Mouse (Mus musculus): ENCODE data around the gene Jund. TPM values are rescaled to one million over a fixed set of nuclear protein-coding genes. Genes with fewer than 3 reads are reported as not detected.

The Jund gene
- total RNA-seq, 2 experiments from 2014 or later = 247 to 264 TPM

DNA sequence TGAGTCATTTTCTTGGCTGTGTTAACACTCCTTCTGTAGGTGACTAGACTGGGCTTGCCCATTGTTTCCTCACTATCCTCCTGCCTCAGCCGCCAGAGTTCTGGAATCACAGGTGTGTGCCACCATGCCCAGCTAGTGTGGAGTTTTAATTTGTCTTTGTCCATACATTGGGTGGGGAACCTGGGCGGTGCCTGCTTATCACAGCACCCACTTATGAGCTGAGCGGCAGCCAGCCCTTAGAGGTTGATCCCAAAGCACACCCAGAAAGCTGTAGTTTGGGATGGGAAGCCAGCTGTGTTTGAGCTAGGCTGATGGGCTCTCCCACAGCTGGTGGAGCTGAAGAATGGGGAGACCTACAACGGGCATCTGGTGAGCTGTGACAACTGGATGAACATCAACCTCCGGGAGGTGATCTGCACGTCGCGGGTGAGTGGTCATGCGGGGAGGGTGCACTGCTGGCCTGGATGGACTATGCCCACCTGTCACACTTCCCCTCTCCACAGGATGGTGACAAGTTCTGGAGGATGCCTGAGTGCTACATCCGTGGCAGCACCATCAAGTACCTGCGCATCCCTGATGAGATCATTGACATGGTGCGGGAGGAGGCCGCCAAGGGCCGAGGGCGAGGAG, 21.2 kb upstream of the Jund start:
- no peak for DNase-seq (ENCODE audit: extremely low spot score in 1 of 2, low spot score in 2 of 2)
- Histone ChIP-seq H3K27ac (no peak overlapping the region), H3K4me3 (no peak overlapping the region)
- no peak for TF ChIP-seq CTCF (IDR thresholded peaks at IDR 0.05)
- intact Hi-C loops (cut with DNase I) = no loop called here

DNA sequence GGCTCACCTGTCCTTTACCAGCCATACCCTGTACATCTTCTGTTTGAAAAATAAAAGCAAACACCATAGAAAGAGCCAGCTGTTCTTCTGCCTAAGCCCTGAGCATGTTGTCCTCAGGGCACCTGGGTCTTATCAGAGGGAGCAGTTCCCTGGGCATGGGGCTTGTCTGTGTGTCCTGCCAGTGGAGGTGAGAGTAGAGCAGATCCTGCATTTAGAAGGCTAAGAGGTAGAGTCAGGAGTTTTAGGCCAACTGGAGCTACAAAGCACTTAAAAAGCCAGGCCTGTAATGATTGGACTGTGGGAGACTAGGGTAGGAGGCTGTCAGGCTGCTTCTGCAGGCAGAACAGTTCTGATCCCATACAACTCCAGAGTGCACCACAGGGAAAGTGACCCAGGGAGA, 20.1 kb upstream of the Jund start:
- Histone ChIP-seq H3K4me3 (no peak overlapping the region), H3K27ac (no peak overlapping the region)
- DNase-seq (ENCODE audit: extremely low spot score in 1 of 2, low spot score in 2 of 2) = no peak
- no peak for TF ChIP-seq CTCF (IDR thresholded peaks at IDR 0.05)
- intact Hi-C loops (cut with DNase I) = no loop called here

DNA sequence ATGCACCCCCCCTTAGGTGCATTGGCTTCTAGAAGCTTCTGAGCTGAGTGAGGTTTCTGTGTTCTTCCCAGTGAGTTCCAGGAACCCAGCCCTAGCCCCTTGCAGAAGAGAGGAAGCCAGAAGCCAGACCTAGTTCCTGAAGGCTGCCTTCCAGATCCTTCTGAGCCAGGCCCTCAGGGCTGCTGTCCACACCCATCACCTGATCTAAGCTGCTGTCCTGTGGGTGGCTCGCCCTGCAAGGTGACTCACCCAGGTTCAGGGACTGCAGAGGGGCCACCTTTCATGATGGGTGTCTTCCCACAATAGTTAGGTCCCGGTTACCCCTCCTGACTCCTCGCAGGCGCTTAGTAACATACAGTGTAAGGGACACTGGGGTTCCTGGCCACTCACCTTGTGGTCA, 19.3 kb upstream of the Jund start:
- no peak overlapping the region for H3K4me3 ChIP-seq
- TF ChIP-seq CTCF (IDR thresholded peaks at IDR 0.05) = no peak
- DNase-seq (ENCODE audit: extremely low spot score in 1 of 2, low spot score in 2 of 2) = no peak
- H3K27ac ChIP-seq = no peak overlapping the region
- intact Hi-C loops (cut with DNase I) = no loop called here

DNA sequence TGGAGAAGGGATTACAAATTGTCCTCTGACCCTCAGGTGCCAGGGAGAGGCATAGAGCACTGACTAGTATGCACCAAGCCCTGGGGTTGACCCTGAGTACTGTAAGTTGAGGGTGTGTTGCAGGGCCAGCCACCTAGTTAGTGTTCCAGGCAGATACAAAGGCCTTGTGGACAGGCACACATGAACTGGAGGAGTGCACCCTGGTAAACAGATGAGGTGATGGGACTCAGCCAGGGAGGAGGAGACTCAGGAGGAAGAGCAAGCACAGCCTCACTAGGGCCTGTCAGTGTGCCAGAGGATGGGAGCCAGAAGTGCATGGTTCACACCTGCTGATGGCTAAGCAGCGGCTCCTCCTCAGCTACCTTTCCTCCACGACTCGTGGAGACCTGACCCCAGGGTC, 18.7 kb upstream of the Jund start:
- Histone ChIP-seq H3K27ac (no peak overlapping the region), H3K4me3 (no peak overlapping the region)
- intact Hi-C loops (cut with DNase I) = no loop called here
- TF ChIP-seq CTCF (IDR thresholded peaks at IDR 0.05) = no peak
- no peak for DNase-seq (ENCODE audit: extremely low spot score in 1 of 2, low spot score in 2 of 2)

DNA sequence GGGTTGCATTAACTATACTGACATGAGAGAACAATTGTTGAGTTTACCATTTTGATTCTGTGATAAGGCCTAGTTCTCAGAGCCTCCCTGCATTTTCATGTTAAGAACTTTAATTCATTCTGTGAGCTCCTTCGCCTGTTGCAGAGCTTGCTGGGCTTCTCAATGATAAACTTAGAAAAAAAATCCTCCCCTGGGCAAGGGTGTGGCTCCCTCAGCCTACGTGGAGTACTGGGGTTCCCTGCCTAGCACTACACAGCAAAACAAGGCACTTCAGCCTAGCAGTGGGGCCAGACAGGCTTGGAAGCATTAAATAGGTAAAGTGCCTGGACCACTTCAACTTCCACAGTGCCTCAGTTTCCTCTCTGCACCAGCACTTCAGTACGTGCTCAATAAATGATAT, 17.3 kb upstream of the Jund start:
- TF ChIP-seq CTCF (IDR thresholded peaks at IDR 0.05) = no peak
- intact Hi-C loops (cut with DNase I) = no loop called here
- H3K4me3 ChIP-seq = no peak overlapping the region
- H3K27ac ChIP-seq = peak overlapping the region; percentile 88; the same call in 1 of the 2 replicates
- DNase-seq (ENCODE audit: extremely low spot score in 1 of 2, low spot score in 2 of 2) = no peak

DNA sequence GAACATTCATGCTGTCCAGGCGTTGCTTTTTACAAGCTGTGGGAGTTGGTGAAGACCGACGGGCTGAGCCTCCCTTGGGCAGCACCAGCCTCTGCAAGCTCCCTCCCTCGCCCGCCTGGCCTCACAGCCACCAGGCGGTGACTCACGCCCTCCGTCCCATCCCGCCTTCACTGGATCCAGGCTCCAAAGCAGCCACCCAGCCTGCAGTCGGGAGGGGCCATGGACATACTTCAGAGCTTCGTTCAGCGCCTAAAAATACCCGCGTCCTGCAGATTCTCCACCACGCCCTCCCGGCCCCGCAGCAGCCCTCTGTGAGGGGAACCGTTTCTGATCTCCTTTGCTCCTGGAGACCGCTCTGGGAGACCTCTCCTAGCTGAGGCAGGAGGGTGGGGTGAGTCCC, 16.6 kb upstream of the Jund start:
- H3K27ac ChIP-seq = peak overlapping the region; percentile 88
- peak; percentile 55 to 76 for DNase-seq (ENCODE audit: extremely low spot score in 1 of 2, low spot score in 2 of 2)
- intact Hi-C loops (cut with DNase I) = no loop called here

DNA sequence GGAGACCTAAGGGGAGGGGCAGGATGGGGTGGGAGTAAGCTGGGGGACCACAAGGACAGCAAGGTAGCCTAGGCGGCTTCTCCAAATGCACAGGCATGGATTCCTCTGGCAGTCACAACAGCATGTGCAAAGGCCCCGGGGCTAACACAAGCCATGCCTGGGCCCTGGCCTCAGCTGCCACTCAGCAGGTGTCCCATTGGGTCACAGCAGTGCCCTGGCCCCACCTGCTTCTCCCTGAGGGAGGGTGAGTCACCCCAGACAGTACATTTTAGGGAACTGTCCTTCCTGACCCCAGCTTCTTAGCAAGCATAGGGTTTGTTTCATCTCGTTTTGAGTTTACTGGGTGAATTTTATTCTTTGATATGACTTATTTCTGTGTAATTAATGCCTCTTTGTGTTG, 16.1 kb upstream of the Jund start:
- no peak for TF ChIP-seq CTCF (IDR thresholded peaks at IDR 0.05)
- Histone ChIP-seq H3K27ac (peak overlapping the region; percentile 88), H3K4me3 (no peak overlapping the region)
- DNase-seq (ENCODE audit: extremely low spot score in 1 of 2, low spot score in 2 of 2) = no peak
- intact Hi-C loops (cut with DNase I) = no loop called here

More for the DNA sequence above, 16.6 kb upstream of the Jund start:
- no peak; the same call in 1 of the 2 replicates for TF ChIP-seq CTCF (IDR thresholded peaks at IDR 0.05)
- no peak overlapping the region for H3K4me3 ChIP-seq

DNA sequence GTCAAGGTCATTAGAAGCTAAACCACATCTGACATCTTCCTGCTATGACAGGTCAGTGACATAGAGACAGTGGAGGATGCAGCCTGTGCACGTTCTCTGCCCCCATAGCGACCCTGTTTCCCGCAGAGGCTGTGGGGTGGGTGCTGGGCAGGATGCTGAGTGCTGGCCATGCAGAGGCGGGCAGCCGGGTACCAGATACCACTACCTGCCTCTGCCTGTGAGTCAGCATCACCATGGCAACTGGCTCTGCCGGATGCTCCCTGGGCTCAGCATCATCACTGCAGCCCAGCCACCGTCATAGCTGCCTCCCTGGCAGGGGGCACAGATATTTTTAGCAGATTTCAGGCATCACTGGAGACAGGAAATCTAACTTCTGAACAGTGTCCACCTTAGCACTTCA, 14.5 kb upstream of the Jund start:
- intact Hi-C loops (cut with DNase I) = loop anchor here (2.0 kb wide), 1 partner anchor 15 kb away; the partner anchor contains the start of gene Jund
- Histone ChIP-seq H3K27ac (peak overlapping the region; percentile 88), H3K4me3 (no peak overlapping the region)
- no peak for TF ChIP-seq CTCF (IDR thresholded peaks at IDR 0.05)
- peak; percentile 84 to 85 for DNase-seq (ENCODE audit: extremely low spot score in 1 of 2, low spot score in 2 of 2)

DNA sequence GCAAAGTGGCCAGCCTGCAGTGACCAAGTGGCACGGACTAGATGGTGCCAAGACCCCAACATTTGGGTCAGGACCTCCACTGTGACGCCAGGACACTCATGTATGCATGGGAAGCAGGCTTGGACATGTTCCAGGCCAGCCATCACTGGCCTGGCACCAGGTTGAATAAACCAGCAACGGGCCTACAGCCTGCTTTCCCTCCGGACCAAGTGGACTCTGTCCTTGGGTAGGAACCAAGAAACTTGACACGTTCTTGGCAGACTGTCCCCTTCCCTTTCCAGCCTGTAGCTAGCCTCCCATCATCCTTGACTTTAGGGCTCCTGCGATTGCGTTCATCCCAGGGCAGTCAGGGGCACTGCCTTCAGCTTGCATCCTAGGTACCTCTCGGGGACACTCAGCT, 11.2 kb upstream of the Jund start:
- no peak for DNase-seq (ENCODE audit: extremely low spot score in 1 of 2, low spot score in 2 of 2)
- TF ChIP-seq CTCF (IDR thresholded peaks at IDR 0.05) = no peak
- intact Hi-C loops (cut with DNase I) = no loop called here
- Histone ChIP-seq H3K27ac (no peak overlapping the region), H3K4me3 (no peak overlapping the region)

DNA sequence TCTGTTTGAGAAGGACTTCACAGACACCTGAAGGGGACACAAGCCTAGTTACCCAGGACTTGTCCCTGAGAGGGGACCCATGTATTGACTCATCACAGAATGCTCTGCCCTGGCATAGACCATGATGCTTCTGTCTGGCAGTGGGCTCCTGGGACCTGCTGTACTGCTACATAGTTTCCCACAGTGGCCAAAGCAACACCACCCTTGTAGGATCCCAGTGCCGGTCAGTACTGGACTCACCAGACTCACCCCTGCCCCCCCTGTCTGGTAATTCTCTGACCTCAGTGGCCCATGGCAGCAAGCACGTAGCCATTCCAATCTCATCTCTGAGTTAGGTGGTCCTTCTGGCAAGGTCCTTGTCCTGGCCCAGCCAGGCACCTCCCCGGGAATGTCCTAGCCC, 10.6 kb upstream of the Jund start:
- TF ChIP-seq CTCF (IDR thresholded peaks at IDR 0.05) = no peak
- DNase-seq (ENCODE audit: extremely low spot score in 1 of 2, low spot score in 2 of 2) = no peak
- no peak overlapping the region for H3K4me3 ChIP-seq
- no peak overlapping the region for H3K27ac ChIP-seq
- intact Hi-C loops (cut with DNase I) = no loop called here

DNA sequence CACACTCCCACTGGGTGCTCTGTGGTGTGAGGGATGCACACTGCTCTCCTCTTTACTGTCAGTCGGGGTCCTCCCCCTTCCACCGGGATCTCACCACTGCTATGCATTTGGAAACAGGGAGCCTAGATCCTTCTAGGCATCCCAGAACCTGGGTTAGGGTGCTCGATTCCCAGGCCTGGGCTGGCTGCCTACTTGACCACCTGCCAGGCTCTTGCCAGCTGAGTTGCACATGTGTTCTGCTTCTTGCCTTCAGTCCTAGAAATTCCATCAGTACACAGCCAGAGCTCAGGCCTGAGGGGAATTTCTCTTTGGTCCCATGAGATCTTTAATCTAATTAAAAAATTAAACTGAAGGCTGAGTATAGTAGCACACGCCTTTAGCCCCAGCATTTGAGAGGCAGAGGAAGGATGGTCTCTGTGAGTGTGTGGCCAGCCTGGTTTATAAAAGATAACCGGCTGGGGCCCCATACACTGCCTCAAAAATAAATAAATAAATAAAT, 8.8 kb upstream of the Jund start:
- DNase-seq (ENCODE audit: extremely low spot score in 1 of 2, low spot score in 2 of 2) = no peak
- no peak overlapping the region for H3K27ac ChIP-seq
- intact Hi-C loops (cut with DNase I) = no loop called here
- no peak overlapping the region for H3K4me3 ChIP-seq
- TF ChIP-seq CTCF (IDR thresholded peaks at IDR 0.05) = no peak

DNA sequence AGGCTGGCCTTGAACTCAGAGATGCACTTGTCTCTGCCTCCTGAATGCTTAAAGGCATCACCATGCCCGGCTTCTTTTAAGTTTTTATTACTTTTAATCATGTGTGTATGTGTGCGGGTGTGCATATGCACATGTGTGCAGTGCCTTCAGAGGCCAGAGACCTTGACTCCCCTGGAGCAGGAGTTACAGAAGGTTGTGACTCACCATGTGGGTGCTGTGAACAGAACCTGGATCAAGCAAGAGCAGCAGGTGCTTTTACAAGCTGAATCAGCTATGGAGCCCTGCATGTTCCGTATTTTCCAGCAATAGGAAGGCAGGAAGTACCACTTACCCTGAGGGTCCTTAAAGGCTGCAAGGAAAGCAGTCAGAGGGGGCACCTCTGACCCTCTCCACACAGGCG, 7.5 kb upstream of the Jund start:
- intact Hi-C loops (cut with DNase I) = no loop called here
- no peak for DNase-seq (ENCODE audit: extremely low spot score in 1 of 2, low spot score in 2 of 2)
- H3K27ac ChIP-seq = no peak overlapping the region
- no peak overlapping the region for H3K4me3 ChIP-seq
- TF ChIP-seq CTCF (IDR thresholded peaks at IDR 0.05) = no peak

DNA sequence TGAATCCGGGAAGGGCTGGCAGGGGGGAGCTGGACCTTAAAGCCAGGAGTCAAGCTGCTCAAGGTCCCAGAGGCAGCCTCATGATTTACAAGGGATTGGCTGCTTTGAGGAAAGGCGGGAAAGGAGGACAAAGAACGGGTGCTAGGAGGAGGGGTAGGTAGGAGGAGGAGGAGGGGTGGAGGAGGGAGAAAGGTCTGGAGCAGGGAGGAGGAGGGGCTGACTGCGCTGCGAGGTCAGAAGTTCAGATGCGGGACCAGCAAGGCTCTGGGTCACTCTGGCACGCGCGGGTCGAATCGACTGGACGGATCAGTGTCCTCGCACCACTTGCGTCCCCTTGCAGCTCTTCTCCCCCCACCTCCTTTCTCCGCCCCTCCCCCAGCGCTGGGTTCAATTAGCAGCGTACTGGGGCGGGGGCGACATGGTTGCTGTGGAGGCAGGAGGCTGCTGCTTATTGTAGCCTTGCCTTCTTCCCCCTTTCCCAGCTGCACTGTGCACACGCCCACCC, 7.0 kb upstream of the Jund start:
- intact Hi-C loops (cut with DNase I) = no loop called here
- Histone ChIP-seq H3K4me3 (no peak overlapping the region), H3K27ac (no peak overlapping the region)
- DNase-seq (ENCODE audit: extremely low spot score in 1 of 2, low spot score in 2 of 2) = no peak
- TF ChIP-seq CTCF (IDR thresholded peaks at IDR 0.05) = no peak

Measured in left cerebral cortex, adult 2 months (tissue).